Mouse (Mus musculus) midbrain, embryonic 11.5 days (tissue): ENCODE measurements around the gene Olfr1532-ps1. TPM values are rescaled to one million over a fixed set of nuclear protein-coding genes. Genes with fewer than 3 reads are reported as not detected.
"Not testable (repeated sequence)": the region's sequence is repeated elsewhere in the genome, so short reads cannot be mapped to it uniquely, and the experiment has no call there.

Source experiments
- ATAC-seq: fragments of 200-750 bp; cut with Nextera tagmentation; 2 replicates; pipeline ENCODE4 v1.8.0; 2017; ENCODE audit warnings: moderate TSS enrichment, moderate library complexity; ENCODE audit not compliant: low FRiP score
- DNase-seq: peaks from one replicate; pipeline ENCODE4 v3.0.0; 2015; ENCODE audit warnings: low spot score; ENCODE audit errors: missing footprints
- H3K27ac ChIP-seq: fragments of 300-500 bp; sonication (generic); 2 replicates; pipeline ENCODE4 v1.5.1; 2014; ENCODE audit warnings: low read depth, low read length
- H3K27me3 ChIP-seq: fragments of 300-500 bp; sonication (generic); 2 replicates; pipeline ENCODE4 v1.6.1; 2014; ENCODE audit warnings: mild to moderate bottlenecking, low read length, moderate library complexity, mixed read lengths; ENCODE audit not compliant: control insufficient read depth, insufficient read depth
- H3K36me3 ChIP-seq: fragments of 300-500 bp; sonication (generic); 2 replicates; pipeline ENCODE4 v1.6.1; 2014; ENCODE audit warnings: mild to moderate bottlenecking, low read length, moderate library complexity, mixed read lengths; ENCODE audit not compliant: control insufficient read depth, insufficient read depth
- H3K4me1 ChIP-seq: fragments of 300-500 bp; sonication (generic); 2 replicates; pipeline ENCODE4 v1.6.1; 2014; ENCODE audit warnings: low read length; ENCODE audit not compliant: control insufficient read depth, insufficient read depth
- H3K4me2 ChIP-seq: fragments of 300-500 bp; sonication (generic); 2 replicates; pipeline ENCODE4 v1.6.1; 2014; ENCODE audit warnings: mild to moderate bottlenecking, moderate library complexity
- H3K4me3 ChIP-seq: fragments of 300-500 bp; sonication (generic); 2 replicates; pipeline ENCODE4 v1.5.1; 2014; ENCODE audit warnings: low read depth, low read length
- H3K9ac ChIP-seq: fragments of 300-500 bp; sonication (generic); 2 replicates; pipeline ENCODE4 v1.6.1; 2014; ENCODE audit warnings: low read length
- H3K9me3 ChIP-seq: fragments of 300-500 bp; sonication (generic); 2 replicates; pipeline ENCODE4 v1.6.1; 2016; ENCODE audit warnings: low read length; ENCODE audit not compliant: control insufficient read depth
- WGBS: fragments of 180-500 bp; shearing (Covaris S2); extraction: QIAGEN DNeasy Blood & Tissue Kit; methylation state at CpG from one replicate; pipeline ENCODE4 v1.1.7; 2014; 5-methylcytosine and 5-hydroxymethylcytosine counted together
- polyA plus RNA-seq: library from polyadenylated mRNA; unstranded; fragments of >200 nt; fragmentation: Nextera tagmentation; extraction: Ambion mirVana; gene quantifications from 2 replicates; pipeline ENCODE4 v1.2.1, GENCODE M21; 2014

Olfr1532-ps1 gene
- polyA plus RNA-seq, result not detected in 2 replicates

DNA sequence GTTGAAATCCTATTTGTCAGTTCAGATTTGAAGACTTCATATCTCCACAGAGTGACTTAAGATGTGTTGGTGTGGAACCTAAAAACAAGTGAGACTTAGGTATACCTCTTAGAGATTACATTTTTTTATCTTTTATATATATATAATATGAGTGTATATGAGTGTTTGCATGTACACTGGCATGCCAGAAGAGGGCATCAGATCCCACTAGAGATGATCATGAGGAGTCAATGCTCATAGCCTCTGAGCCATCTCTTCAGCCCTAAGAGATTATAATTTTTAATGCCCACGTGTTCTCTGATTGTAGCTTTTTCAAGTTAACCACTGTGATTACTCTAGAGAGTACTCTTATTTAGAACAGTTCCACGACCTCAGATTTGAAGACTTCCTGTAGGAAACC, at the start of gene Olfr1532-ps1:
TSS of gene Olfr1532-ps1 (plus strand) at position 326 of the 400 bp plus-strand sequence.
- Histone ChIP-seq H3K9me3 (no peaks in the 10 kb centered on the region), H3K4me1 (no peaks in the 10 kb centered on the region), H3K36me3 (no peaks in the 10 kb centered on the region), H3K27ac (no peak within 1 kb of the TSS), H3K4me2 (no peak within 1 kb of the TSS), H3K9ac (no peak within 1 kb of the TSS), H3K4me3 (no peak within 1 kb of the TSS), H3K27me3 (no peaks in the 10 kb centered on the region)
- DNase-seq (no peak), ATAC-seq (no peak)
- WGBS, result 67% methylated on average over 2 of the region's 2 CpGs

DNA sequence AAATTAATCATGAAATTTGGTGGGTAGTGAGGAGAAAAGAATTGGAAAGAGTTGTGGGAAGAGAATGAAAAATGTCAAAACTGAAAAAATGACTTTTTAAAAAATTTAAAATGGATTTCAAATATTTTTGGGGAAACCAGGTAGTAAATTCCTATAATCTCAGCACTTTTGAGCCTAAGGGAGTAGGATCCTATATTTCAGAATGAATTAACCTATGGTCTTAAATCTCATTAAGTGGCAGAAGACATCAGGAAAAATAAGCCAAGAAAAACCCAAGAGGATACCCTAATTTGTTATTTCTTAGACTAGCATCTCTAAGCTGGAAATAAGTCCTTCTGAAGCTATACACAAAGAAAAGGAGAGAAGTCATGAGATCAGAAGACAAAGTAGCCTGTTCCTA, 44.9 kb upstream of the Olfr1532-ps1 start, which contains the start of gene Olfr704:
TSS of gene Olfr704 (plus strand) at position 301 of the 400 bp plus-strand sequence.
- H3K4me1 ChIP-seq, result no peaks in the 10 kb centered on the region
- no peak for DNase-seq
- H3K4me2 ChIP-seq, result no peak within 1 kb of the TSS
- ATAC-seq, result no peak
- no peaks in the 10 kb centered on the region for H3K36me3 ChIP-seq
- no peaks in the 10 kb centered on the region for H3K27me3 ChIP-seq
- H3K9ac ChIP-seq, result no peak within 1 kb of the TSS
- no peak within 1 kb of the TSS for H3K27ac ChIP-seq
- no peak within 1 kb of the TSS for H3K4me3 ChIP-seq
- no peaks in the 10 kb centered on the region for H3K9me3 ChIP-seq

DNA sequence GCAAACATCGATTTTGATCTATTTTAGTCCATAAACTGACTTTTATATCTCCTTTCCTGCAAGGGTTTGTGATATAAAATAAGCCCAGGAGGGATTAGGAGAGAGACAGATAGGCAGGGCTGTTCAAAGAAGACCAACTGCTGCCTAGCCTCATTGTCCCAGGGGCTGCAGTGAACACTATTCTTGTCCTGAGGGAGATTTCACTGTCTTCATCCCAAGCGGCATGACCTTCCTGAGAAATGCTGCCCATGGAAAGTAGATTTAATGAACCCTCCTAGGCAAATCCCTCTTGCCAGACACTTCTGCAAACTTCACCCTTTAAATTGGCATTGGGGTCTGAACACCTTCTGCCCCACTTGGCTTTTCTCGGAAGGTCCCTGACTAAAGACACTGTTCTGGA, 31.0 kb upstream of the Olfr1532-ps1 start, which contains the start of gene Olfr705:
TSS of gene Olfr705 (minus strand) at position 101 of the 400 bp plus-strand sequence.
- no peak within 1 kb of the TSS for H3K4me2 ChIP-seq
- ATAC-seq, result no peak
- H3K36me3 ChIP-seq, result no peaks in the 10 kb centered on the region
- H3K27me3 ChIP-seq, result no peaks in the 10 kb centered on the region
- no peak for DNase-seq
- no peak within 1 kb of the TSS for H3K27ac ChIP-seq
- no peaks in the 10 kb centered on the region for H3K4me1 ChIP-seq
- H3K9me3 ChIP-seq, result no peaks in the 10 kb centered on the region
- no peak within 1 kb of the TSS for H3K4me3 ChIP-seq
- WGBS, result 83% methylated on average over 3 of the region's 3 CpGs
- no peak within 1 kb of the TSS for H3K9ac ChIP-seq

DNA sequence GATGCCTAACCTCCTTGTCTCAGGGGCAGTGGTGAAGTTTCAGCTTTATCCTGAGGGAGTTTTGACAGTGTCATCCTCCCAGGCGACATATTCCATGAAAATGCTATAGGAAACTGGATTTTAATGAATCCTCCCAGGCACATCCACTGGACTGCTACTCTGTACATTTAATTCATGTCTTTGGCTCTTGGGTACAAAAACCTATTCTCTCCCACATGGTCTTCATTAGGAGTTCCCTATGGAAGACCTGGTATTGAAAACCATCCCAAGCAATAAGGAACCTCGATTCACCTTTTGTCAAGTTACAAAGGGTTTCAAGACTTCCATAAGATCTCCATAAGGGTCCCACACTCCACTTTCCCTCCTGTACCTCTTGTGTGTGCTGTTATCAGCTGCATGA, 19.7 kb upstream of the Olfr1532-ps1 start, which contains the start of gene Olfr706:
TSS of gene Olfr706 (minus strand) at position 101 of the 400 bp plus-strand sequence.
- Histone ChIP-seq H3K36me3 (no peaks in the 10 kb centered on the region), H3K4me2 (no peak within 1 kb of the TSS), H3K9me3 (no peaks in the 10 kb centered on the region), H3K9ac (no peak within 1 kb of the TSS), H3K4me3 (no peak within 1 kb of the TSS), H3K4me1 (no peaks in the 10 kb centered on the region), H3K27ac (no peak within 1 kb of the TSS), H3K27me3 (no peaks in the 10 kb centered on the region)
- 80% methylated on average over 2 of the region's 2 CpGs for WGBS
- ATAC-seq, result no peak
- no peak for DNase-seq

DNA sequence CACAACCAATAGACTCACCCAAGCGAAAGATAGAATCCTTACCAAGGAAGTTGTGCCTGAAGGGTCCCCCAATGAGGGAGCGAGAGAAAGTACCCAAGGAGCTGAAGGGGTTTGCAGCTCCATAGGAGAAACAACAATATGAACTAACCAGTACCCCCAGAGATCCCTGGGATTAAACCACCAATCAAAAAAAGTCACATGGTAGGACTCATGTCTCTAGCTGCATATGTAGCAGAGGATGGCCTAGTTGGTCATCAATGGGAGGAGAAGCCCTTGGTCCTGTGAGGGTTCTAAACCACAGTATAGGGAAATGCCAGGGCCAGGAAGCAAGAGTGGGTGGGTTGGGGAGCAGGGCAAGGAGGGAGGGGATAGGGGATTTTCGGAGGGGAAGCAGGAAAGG, 6.7 kb upstream of the Olfr1532-ps1 start, which contains the start of gene Olfr707:
TSS of gene Olfr707 (minus strand) at position 101 of the 400 bp plus-strand sequence.
- not testable (repeated sequence) for H3K4me3 ChIP-seq, H3K27ac ChIP-seq, ATAC-seq, H3K4me1 ChIP-seq, DNase-seq, H3K4me2 ChIP-seq, H3K9me3 ChIP-seq, H3K9ac ChIP-seq, H3K27me3 ChIP-seq, H3K36me3 ChIP-seq
- WGBS, result 82% methylated on average over 3 of the region's 3 CpGs

DNA sequence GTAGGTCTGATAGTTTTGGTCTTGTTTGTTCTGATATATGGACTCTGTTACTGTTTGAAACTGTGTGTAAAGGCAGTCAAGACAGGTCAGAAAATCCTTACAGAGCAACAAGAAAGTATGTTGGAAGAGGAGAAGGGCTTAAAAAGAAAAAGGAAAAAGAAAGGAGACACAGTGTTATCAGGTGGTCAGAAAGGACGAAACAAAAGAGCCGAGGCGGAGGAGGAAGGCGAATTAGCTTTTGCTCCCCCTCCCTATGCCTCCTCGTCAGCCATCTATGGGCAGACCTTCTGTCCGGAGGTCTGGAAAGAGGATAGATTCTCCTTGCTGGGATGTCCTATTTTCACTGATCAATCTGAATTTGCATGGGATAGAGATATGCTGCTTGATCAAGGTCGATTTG, 13.2 kb downstream of the Olfr1532-ps1 start:
- not testable (repeated sequence) for H3K4me3 ChIP-seq, ATAC-seq, H3K4me2 ChIP-seq, H3K9me3 ChIP-seq, H3K27me3 ChIP-seq, H3K27ac ChIP-seq, H3K36me3 ChIP-seq, DNase-seq, H3K4me1 ChIP-seq, H3K9ac ChIP-seq
- WGBS, result 93% methylated on average over 2 of the region's 7 CpGs

DNA sequence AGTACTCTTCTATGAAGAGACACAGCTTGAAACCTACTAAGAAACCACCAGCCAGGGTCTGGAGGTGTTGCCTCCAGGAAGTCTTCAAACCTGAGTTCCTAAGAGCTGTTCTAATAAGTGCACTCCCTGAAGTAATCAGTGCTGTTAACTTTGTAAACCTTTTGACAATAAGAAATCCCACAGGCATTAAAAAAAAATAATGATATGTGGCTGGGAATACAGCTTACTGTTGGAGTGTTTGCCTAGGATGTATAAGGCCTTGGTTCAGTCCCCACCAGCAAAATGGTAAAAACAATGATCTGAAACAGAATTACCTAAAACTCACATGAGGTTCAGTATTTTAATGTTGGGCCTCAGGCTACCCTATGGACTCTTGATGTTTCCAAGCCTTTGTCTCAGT, 24.3 kb downstream of the Olfr1532-ps1 start, which contains the start of gene Olfr709-ps1:
TSS of gene Olfr709-ps1 (minus strand) at position 101 of the 400 bp plus-strand sequence.
- no peak for DNase-seq
- H3K27ac ChIP-seq, result no peak within 1 kb of the TSS
- H3K4me2 ChIP-seq, result no peak within 1 kb of the TSS
- H3K4me1 ChIP-seq, result no peaks in the 10 kb centered on the region
- no peak within 1 kb of the TSS for H3K9ac ChIP-seq
- no peak for ATAC-seq
- no peaks in the 10 kb centered on the region for H3K36me3 ChIP-seq
- no peaks in the 10 kb centered on the region for H3K9me3 ChIP-seq
- no peaks in the 10 kb centered on the region for H3K27me3 ChIP-seq
- no peak within 1 kb of the TSS for H3K4me3 ChIP-seq

DNA sequence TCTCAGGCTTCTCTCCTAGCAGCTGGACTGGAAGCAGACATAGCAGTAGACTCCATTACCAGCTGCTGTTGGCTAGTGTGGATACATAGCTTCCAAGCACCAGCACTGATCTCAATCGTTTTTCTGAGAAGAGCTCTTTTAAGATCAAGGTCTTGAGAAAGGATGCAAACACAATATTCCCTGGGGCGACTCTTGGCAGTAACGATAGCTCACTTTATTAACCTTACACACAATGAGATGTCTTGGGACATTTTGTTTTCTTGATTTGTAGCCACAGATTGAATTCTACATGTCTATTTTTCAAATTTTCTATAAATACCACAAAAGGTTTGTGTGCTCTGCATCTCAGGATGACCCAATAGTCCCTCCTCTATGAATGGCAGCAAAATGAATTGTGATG, 40.4 kb downstream of the Olfr1532-ps1 start, which contains the start of gene Olfr710:
TSS of gene Olfr710 (minus strand) at position 101 of the 400 bp plus-strand sequence.
- no peaks in the 10 kb centered on the region for H3K36me3 ChIP-seq
- H3K9me3 ChIP-seq, result no peaks in the 10 kb centered on the region
- H3K27ac ChIP-seq, result no peak within 1 kb of the TSS
- H3K4me1 ChIP-seq, result no peaks in the 10 kb centered on the region
- H3K4me3 ChIP-seq, result no peak within 1 kb of the TSS
- WGBS, result 71% methylated on average over 3 of the region's 3 CpGs
- no peaks in the 10 kb centered on the region for H3K27me3 ChIP-seq
- no peak within 1 kb of the TSS for H3K9ac ChIP-seq
- no peak within 1 kb of the TSS for H3K4me2 ChIP-seq
- DNase-seq (no peak), ATAC-seq (no peak)

DNA sequence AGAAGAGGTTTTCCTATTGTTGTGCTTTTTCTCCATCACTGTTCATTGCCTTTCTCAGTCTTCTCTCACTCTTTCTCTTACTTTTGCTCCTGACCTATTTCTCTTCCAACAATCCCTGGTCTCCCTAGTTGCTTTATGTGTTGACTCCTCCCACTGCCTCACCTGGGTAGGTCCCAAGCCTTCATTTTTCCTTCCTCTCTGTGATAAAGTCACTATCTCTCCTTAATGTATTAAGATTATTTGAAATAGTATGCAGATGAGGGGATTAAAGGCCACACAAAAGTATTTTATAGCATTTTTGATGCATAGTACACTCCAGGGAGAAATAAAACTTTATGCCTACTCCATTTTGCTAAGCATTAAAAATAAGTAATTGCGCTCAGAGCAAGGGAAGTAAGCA, 56.0 kb downstream of the Olfr1532-ps1 start, which contains the start of gene Olfr6:
TSS of gene Olfr6 (minus strand) at position 101 of the 400 bp plus-strand sequence.
- H3K4me2 ChIP-seq, result no peak within 1 kb of the TSS
- no peak within 1 kb of the TSS for H3K27ac ChIP-seq
- ATAC-seq (no peak), DNase-seq (no peak)
- no peaks in the 10 kb centered on the region for H3K9me3 ChIP-seq
- H3K36me3 ChIP-seq, result no peaks in the 10 kb centered on the region
- WGBS, result 89% methylated on average over 1 of the region's 1 CpGs
- no peak within 1 kb of the TSS for H3K4me3 ChIP-seq
- H3K27me3 ChIP-seq, result no peaks in the 10 kb centered on the region
- no peaks in the 10 kb centered on the region for H3K4me1 ChIP-seq
- no peak within 1 kb of the TSS for H3K9ac ChIP-seq
